Mouse (Mus musculus) splenic B cell, adult 2 months (primary cell): ENCODE data around the gene Lhfpl1.
"Not testable (repeated sequence)": the region's sequence is repeated elsewhere in the genome, so short reads cannot be mapped to it uniquely, and the experiment has no call there.

Source experiments
- DNase-seq: peaks from one replicate; pipeline ENCODE4 v3.0.0-alpha.2; 2011; ENCODE audit warnings: low read depth, low spot score
- H3K27me3 ChIP-seq: 2 replicates; pipeline ENCODE4 v1.6.1; 2012; ENCODE audit warnings: mild to moderate bottlenecking, low read length, moderate library complexity, mixed read lengths; ENCODE audit not compliant: control insufficient read depth, poor library complexity, insufficient read depth, severe bottlenecking
- H3K36me3 ChIP-seq: 2 replicates; pipeline ENCODE4 v1.6.1; 2012; ENCODE audit warnings: mild to moderate bottlenecking, low read length, moderate library complexity, mixed read lengths; ENCODE audit not compliant: control insufficient read depth, poor library complexity, insufficient read depth, severe bottlenecking

Lhfpl1 gene

GRCm38 (mm10) chrX:145348377-145349203 is at the start of gene Lhfpl1:
Gene Lhfpl1, minus strand, starts transcription at chrX:145349089.
- Histone ChIP-seq H3K27me3 (no peaks in the 10 kb centered on the region), H3K36me3 (no peaks in the 10 kb centered on the region)
- DNase-seq, result peak; percentile 20

GRCm38 (mm10) chrX:145371839-145372238 is 22.9 kb upstream of the Lhfpl1 start:
- DNase-seq, result no peak
- no peaks in the 10 kb centered on the region for H3K27me3 ChIP-seq
- no peaks in the 10 kb centered on the region for H3K36me3 ChIP-seq

GRCm38 (mm10) chrX:145362527-145362926 is 13.6 kb upstream of the Lhfpl1 start:
- Histone ChIP-seq H3K36me3 (no peaks in the 10 kb centered on the region), H3K27me3 (no peaks in the 10 kb centered on the region)
- DNase-seq, result no peak

GRCm38 (mm10) chrX:145342402-145342801 is 6.5 kb downstream of the Lhfpl1 start:
- Histone ChIP-seq H3K27me3 (no peaks in the 10 kb centered on the region), H3K36me3 (no peaks in the 10 kb centered on the region)
- peak; percentile 60 for DNase-seq

- H3K36me3 ChIP-seq, result no peaks in the 10 kb centered on the region
- H3K27me3 ChIP-seq, result no peaks in the 10 kb centered on the region
- no peak for DNase-seq
Measured at GRCm38 (mm10) chrX:145336141-145336540, 12.7 kb downstream of the Lhfpl1 start.

- DNase-seq, result peak; percentile 2
- no peaks in the 10 kb centered on the region for H3K27me3 ChIP-seq
- no peaks in the 10 kb centered on the region for H3K36me3 ChIP-seq
Measured at GRCm38 (mm10) chrX:145308555-145308954, 40.3 kb downstream of the Lhfpl1 start.

GRCm38 (mm10) chrX:145307174-145307573 is 41.7 kb downstream of the Lhfpl1 start:
- Histone ChIP-seq H3K27me3 (no peaks in the 10 kb centered on the region), H3K36me3 (no peaks in the 10 kb centered on the region)
- peak; percentile 46 for DNase-seq

GRCm38 (mm10) chrX:145300232-145300631 is 48.7 kb downstream of the Lhfpl1 start:
- H3K27me3 ChIP-seq, H3K36me3 ChIP-seq, DNase-seq: not testable (repeated sequence)

- DNase-seq, result no peak
- no peaks in the 10 kb centered on the region for H3K36me3 ChIP-seq
- H3K27me3 ChIP-seq, result no peaks in the 10 kb centered on the region
Measured at GRCm38 (mm10) chrX:145272209-145272608, 76.7 kb downstream of the Lhfpl1 start.

GRCm38 (mm10) chrX:145271768-145272167 is 77.1 kb downstream of the Lhfpl1 start:
- DNase-seq, result no peak
- H3K27me3 ChIP-seq, result no peaks in the 10 kb centered on the region
- H3K36me3 ChIP-seq, result no peaks in the 10 kb centered on the region

GRCm38 (mm10) chrX:145261803-145262202 is 87.1 kb downstream of the Lhfpl1 start:
- DNase-seq, result no peak
- Histone ChIP-seq H3K27me3 (no peaks in the 10 kb centered on the region), H3K36me3 (no peaks in the 10 kb centered on the region)
